Mouse (Mus musculus) right cerebral cortex, postnatal 10 days (tissue): ENCODE data around the gene Amh.
A peak's percentile ranks its signal among the peaks of the same experiment; 100 is the strongest.

Experiments used
- DNase-seq, 2 experiments: peaks; one replicate each; pipeline ENCODE4 v3.0.0; 2021; ENCODE audit warnings: low spot score in 2 of 2

Amh gene

GRCm38 (mm10) chr10:80785963-80786362 lies 19.1 kb upstream of the Amh start:
- no peak for DNase-seq

DNA sequence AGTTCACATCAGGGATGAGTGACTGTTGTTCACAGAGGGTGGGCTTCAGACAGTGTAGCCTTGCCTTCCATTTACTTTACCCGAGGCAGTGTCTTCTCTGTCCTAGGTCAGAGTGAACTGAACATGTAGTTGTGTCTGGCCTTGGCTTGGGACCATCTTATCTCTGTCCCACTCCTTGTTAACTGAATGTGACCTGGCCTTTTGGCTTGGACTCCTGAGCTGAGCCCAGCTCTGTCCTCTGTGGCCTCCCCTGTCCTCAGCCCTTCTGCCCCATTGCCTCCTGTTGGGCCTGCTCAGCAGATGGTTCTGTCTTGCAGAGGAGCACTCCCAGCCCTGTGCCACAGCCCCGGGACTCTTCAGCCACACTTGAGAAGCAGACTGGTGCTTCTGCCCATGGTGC lies 17.5 kb upstream of the Amh start:
- no peak for DNase-seq

DNA sequence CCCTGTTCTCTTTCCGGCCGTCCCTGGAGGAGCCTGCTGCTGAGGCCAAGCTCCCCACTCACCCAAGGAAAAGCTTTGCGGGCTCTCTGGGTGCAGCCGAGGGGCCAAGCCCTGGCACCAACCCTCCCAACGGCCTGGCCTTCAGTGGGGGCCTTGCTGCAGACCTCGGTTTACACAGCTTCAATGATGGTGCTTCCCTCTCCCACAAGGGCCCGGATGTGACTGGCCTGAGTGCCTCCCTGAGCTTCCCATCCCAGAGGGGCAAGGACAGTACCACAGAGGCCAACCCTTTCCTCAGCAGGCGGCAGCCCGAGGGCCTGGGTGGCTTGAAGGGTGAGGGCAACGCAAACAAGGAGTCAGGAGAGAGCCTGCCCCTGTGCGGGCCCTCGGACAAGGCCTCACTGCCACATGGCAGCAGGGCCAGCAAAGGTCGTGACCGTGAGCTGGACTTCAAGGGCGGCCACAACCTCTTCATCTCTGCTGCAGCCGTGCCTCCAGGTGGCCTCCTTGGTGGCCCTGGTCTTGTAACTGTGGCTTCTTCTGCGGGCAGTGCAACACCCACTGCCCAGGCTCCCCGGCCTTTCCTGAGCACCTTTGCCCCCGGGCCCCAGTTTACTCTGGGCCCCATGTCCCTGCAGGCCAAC lies 14.2 kb upstream of the Amh start:
- no peak for DNase-seq

DNA sequence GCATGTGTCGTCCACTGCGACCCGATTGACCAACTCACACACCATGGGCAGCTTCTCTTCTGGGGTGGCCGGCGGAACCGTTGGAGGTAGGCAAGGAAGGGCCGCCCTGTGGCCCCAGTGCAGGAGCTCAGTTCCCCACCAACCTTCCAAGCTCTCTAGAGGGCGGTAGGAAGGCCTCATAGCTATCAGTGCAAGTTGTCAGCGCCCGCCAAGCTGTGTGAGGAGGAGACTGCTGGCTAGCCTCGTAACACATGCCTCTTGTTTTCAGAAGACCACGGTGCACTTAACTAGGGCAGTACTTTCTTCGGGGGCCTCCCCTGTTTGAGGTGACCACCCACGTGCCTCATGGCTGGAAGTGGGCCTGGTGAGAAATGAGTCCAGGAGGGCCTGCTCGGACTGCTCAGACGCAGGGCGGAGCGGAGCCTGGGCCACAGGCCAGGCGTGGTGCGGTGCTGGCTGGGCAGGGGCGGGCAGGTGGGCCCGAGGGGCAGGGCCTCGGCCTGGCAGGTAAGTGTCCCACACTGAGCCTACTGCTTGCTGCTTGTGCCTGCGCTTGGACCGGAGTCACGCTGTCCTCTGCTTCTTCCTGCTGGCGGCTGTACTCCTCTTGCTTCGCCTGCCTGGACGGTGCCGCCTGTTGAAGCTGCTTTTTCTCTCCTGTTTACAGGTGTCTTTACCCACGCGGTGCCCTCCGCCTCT lies 13.4 kb upstream of the Amh start:
- no peak for DNase-seq

DNA sequence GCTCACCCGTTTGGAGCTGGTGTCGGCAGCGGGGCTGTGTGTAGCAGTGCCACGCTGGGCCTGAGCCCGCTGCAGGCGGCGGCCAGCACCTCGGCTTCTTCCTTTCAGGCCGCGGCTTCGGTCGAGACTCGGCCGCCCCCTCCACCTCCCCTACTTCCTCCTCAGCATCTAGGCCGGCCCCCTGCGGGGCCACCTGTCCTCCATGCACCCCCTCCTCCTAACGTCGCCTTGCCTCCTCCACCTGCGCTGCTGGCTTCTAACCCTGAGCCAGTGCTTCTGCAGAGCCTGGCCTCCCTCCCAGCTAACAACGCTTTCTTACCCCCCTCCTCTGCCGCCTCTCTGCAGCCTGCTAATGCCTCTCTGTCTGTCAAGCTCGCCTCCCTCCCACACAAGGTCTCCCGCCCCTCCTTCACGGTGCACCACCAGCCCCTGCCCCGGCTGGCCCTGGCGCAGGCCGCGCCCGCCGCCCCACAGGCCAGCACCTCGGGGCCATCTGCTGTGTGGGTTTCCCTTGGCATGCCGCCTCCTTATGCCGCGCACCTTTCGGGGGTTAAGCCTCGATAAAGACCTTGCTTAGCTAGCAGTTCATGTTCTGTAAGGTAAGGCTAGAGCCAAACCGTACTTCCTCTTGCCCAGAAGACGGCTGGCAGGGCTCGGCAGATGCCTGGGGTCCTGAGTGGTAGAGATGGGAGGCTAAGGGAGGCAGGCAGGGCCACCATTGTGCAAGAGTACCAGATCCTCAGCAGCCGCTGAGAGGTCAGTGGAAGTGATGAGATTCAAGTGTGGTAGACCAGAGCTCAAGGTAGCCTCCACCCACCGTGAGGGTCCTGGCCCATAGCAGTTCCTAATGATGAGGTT lies 12.6 kb upstream of the Amh start:
- no peak for DNase-seq

DNA sequence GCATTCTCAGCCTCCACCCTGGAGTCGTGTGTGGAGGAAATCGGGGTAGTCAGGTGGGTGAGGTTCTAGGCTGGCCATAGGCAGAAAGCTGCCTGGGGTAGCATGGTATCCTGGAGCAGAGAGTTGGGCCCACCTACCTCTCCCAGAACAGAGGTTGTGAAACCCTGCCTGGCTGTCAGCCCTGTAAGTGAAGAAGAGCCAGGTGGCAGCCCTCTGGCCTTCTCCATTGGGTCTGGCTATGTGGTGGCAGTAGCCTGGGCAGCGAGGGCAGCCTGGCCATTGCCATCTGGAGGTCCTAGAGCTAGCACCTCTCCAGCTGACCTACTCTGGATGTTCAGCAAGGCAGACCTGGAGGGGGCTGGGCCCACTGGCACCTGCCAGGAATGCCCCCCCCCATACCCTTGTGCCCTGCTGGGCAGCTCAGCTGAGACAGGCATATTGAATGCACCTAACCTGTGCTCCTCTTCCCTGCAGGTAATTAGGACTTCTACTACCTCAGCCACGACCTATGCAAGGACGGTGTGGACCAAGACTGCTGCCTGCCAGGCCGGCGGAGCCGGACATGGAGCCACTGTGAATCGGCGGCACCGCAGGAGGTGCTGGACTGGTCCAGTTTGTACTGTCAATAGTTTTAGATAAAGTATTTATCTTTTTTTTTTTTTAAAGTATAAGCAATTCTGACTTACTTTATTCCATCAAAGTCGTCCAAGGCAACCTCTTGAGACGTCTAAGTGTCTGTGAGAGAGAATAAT lies 11.8 kb upstream of the Amh start:
- no peak for DNase-seq

GRCm38 (mm10) chr10:80793803-80794202 lies 11.2 kb upstream of the Amh start:
- no peak for DNase-seq

DNA sequence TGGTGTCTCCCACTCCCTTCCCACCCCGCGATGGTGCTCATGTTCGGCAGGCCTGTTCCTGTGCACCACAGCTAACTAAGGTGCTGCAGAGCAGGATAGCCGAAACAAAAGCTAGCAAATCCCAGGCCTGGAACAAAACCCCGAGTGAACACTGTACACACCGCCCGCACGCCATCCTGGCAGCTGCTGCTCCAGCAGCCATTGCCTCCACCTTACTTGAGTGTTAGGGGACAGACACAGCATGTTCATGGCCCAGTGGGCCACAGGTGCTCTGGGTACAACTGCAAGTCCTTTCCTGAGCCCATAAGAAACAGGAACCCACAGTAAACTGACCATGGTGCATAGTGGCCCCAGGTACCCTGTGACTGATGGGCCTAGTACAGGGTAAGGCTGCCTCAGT lies 10.3 kb upstream of the Amh start:
- no peak for DNase-seq

DNA sequence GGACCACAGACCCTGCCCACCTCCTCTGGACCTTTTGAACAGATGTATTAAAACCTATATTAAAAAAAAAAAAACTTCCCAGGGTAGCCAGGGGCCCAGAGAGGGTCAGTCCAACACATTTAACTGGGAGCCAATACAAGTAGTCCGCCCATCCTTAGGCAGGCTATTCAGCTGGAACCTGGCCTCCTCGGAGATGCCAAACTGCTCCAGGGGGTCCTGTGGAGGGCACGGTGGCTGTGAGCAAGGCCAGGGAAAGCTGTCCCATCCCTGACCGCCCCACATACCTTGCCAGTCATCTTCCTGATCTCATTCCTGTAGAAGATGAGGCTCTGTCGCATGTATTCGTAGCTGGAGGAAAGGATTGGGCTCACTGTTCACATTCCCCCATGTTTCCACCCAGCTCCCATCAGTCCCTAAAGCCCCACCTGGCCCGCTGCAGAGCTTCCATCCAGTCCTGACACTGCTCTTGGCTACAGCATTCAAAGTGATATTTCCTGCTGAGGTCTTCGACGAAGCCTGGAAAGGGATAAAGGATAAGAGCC lies 8.7 kb upstream of the Amh start:
- no peak for DNase-seq

GRCm38 (mm10) chr10:80797186-80798149 lies 7.6 kb upstream of the Amh start:
- peak; percentile 87 to 89 for DNase-seq

DNA sequence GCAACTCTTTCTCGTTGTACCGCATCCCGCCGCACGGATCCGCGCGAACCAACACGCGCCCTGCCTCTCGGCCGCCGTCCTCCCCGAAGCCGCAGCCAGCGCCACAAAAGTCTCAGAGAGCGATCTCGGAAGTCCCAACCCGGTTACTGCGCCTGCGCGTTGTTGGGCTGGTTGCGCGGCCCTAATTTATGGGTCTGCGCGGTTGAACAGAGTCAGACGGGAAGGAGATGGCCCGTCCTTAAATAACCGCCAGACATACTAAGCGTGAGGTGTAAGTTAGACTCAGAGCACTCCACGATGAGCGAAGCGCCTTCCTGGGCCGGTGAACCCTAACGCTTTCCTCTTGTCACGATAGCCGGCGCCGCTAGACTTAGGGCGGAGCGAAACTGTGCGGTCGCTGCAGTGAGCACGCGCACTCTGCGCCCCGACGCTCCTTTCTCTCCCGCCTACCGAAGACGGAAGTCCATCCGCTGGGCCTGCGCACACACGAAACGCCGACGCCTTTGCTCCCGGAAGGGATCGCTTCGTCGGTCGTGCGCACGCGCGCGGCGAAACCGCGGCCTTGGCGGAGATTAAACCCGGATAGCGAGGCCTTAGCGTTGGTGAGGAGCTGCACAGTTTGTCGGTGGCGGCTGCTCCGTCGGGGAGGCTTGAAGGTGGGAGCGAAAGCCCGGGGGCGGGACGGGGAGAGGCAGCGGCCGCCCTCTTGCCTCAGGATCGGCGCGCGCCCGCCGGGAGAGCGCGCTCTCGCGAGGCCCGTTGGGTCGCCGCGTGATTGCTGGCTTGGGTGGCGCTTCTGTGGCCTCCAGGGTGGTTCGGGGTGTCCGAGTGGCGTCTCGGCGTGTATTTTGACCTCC lies 6.7 kb upstream of the Amh start, which contains the start of the genes Sf3a2 and Plekhj1:
Gene Sf3a2 (plus strand): TSS at position 49 of the 857 bp plus-strand sequence.
Gene Plekhj1 (minus strand): TSS at position 477 of the 857 bp plus-strand sequence.
- peak; percentile 97 for DNase-seq

DNA sequence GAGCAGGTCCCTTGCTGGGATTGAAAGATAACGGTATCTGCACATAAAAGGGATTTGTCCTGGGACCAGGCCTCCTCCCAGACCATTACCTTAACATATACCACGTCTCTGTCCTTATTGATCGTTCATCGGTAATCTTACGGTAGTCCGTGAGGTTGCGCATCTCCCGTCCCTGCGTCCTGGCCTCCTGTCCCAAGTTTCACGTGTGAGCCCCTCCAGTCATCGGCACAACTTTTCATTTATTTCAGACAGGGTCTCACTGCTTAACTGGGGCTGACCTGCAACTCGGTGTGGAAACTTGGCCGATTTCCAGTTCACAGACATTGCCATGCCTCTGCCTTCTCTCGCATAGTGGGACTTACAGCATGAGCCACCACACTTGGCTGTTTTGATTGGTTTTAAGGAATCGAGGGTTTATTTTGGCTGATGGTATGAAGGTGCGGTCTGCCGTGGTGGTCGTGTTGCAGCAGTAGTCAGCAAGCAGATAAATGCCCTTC lies 5.9 kb upstream of the Amh start:
- no peak for DNase-seq

GRCm38 (mm10) chr10:80802204-80802912 lies 2.7 kb upstream of the Amh start:
- DNase-seq = peak in 1 of 2 experiments; percentile 33

- no peak for DNase-seq
Measured at GRCm38 (mm10) chr10:80802996-80803395, 2.0 kb upstream of the Amh start.

DNA sequence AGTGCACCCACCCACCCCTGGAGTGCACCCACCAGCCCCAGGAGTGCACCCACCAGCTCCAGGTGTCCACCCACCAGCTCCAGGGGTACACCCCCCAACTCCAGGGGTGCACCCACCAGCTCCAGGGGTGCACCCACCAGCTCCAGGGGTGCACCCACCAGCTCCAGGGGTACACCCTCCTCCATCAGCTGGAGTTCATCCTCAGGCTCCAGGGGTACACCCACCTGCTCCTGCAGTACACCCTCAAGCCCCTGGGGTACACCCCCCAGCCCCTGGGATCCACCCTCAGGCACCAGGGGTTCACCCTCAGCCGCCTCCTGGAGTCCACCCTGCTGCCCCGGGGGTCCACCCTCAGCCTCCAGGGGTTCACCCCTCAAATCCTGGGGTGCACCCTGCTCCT lies 703 bp upstream of the Amh start:
- DNase-seq = no peak

- no peak for DNase-seq
Measured at GRCm38 (mm10) chr10:80805322-80805721, 279 bp downstream of the Amh start.

GRCm38 (mm10) chr10:80805925-80806324 lies 882 bp downstream of the Amh start:
- DNase-seq = peak; percentile 76 to 81

DNA sequence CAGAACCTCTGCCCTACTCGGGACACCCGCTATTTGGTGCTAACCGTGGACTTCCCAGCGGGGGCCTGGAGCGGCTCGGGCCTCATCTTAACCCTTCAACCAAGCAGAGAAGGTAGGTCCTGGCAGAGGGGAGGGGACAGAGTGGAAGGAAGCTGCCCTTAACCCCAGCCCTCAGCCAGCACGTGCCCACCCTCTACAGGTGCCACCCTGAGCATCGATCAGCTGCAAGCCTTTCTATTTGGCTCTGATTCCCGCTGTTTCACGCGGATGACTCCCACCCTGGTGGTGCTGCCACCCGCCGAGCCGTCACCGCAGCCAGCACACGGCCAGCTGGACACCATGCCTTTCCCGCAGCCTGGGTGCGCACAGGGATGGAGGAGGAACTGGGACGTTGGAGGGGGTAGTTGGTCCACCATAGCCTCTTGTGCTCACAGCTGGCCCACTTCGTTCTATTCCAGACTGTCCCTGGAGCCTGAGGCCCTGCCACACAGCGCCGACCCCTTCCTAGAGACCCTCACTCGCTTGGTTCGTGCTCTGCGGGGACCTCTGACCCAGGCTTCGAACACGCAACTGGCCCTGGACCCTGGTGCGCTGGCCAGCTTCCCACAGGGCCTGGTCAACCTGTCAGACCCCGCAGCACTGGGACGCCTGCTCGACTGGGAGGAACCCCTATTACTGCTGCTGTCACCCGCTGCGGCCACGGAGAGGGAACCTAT lies 1.5 kb downstream of the Amh start:
- DNase-seq = no peak
